Mouse (Mus musculus) embryonic facial prominence, embryonic 10.5 days (tissue): ENCODE measurements at regions not wholly inside any gene's neighbourhood (a gene's known extent, or its start where the extent isn't known, plus 50 kb on each side); places are given as distances from the start of the nearest gene placed in this dataset.

Source experiments
- DNase-seq: peaks from one replicate; pipeline ENCODE4 v3.0.0-alpha.2; 2017; ENCODE audit warnings: low spot score
- H3K27ac ChIP-seq: fragments of 300-500 bp; sonication (generic); replicated peaks from 2 replicates; pipeline ENCODE4 v1.5.1; 2016; ENCODE audit warnings: mild to moderate bottlenecking
- H3K27me3 ChIP-seq: fragments of 300-500 bp; sonication (generic); replicated peaks from 2 replicates; pipeline ENCODE4 v1.6.1; 2016; ENCODE audit warnings: low read depth, mild to moderate bottlenecking; ENCODE audit not compliant: poor library complexity, severe bottlenecking
- H3K36me3 ChIP-seq: fragments of 300-500 bp; sonication (generic); replicated peaks from 2 replicates; pipeline ENCODE4 v1.6.1; 2016; ENCODE audit warnings: mild to moderate bottlenecking, moderate library complexity
- H3K4me1 ChIP-seq: fragments of 300-500 bp; sonication (generic); 2 replicates; pipeline ENCODE4 v1.6.1; 2016
- H3K4me3 ChIP-seq: fragments of 300-500 bp; sonication (generic); 2 replicates; pipeline ENCODE4 v1.5.1; 2016; ENCODE audit warnings: mild to moderate bottlenecking, moderate library complexity
- H3K9me3 ChIP-seq: fragments of 300-500 bp; sonication (generic); 2 replicates; pipeline ENCODE4 v1.6.1; 2016; ENCODE audit warnings: mild to moderate bottlenecking
- WGBS: fragments of 180-500 bp; shearing (Covaris S2); methylation state at CpG from one replicate; pipeline ENCODE4 v1.1.7; 2016; 5-methylcytosine and 5-hydroxymethylcytosine counted together

- 80% methylated on average over 6 of the region's 6 CpGs for WGBS
- Histone ChIP-seq H3K27me3 (no peaks in the 10 kb centered on the region), H3K36me3 (no peaks in the 10 kb centered on the region), H3K4me1 (no peaks in the 10 kb centered on the region), H3K27ac (no peak overlapping the region), H3K9me3 (no peaks in the 10 kb centered on the region), H3K4me3 (no peak overlapping the region)
- DNase-seq, result no peak
These were observed 77.8 kb upstream of the Sestd1 start for GRCm38 (mm10) chr2:77358176-77358575.

- no peaks in the 10 kb centered on the region for H3K27me3 ChIP-seq
- no peak for DNase-seq
- whole genome bisulfite sequencing, result 77% methylated on average over 10 of the region's 10 CpGs
These were observed 76.4 kb upstream of the Sestd1 start for GRCm38 (mm10) chr2:77356798-77357197.

GRCm38 (mm10) chr2:77351987-77352628, 71.7 kb upstream of the Sestd1 start:
- 89% methylated on average over 8 of the region's 8 CpGs for WGBS
- H3K4me1 ChIP-seq, result no peaks in the 10 kb centered on the region

More at GRCm38 (mm10) chr2:77356798-77357197, 76.4 kb upstream of the Sestd1 start:
- Histone ChIP-seq H3K36me3 (no peaks in the 10 kb centered on the region), H3K4me3 (no peak overlapping the region), H3K27ac (no peak overlapping the region), H3K9me3 (no peaks in the 10 kb centered on the region), H3K4me1 (no peaks in the 10 kb centered on the region)

GRCm38 (mm10) chr2:77347027-77347426, 66.6 kb upstream of the Sestd1 start:
- Histone ChIP-seq H3K36me3 (no peaks in the 10 kb centered on the region), H3K27me3 (no peaks in the 10 kb centered on the region), H3K9me3 (no peaks in the 10 kb centered on the region), H3K4me3 (no peak overlapping the region), H3K27ac (no peak overlapping the region), H3K4me1 (no peaks in the 10 kb centered on the region)
- 91% methylated on average over 5 of the region's 5 CpGs for WGBS
- DNase-seq, result no peak

More at GRCm38 (mm10) chr2:77351987-77352628, 71.7 kb upstream of the Sestd1 start:
- Histone ChIP-seq H3K27ac (no peak overlapping the region), H3K9me3 (no peaks in the 10 kb centered on the region), H3K4me3 (no peak overlapping the region), H3K36me3 (no peaks in the 10 kb centered on the region), H3K27me3 (no peaks in the 10 kb centered on the region)
- DNase-seq, result no peak

- Histone ChIP-seq H3K27me3 (no peaks in the 10 kb centered on the region), H3K4me3 (no peak overlapping the region), H3K9me3 (no peaks in the 10 kb centered on the region), H3K36me3 (no peaks in the 10 kb centered on the region), H3K4me1 (no peaks in the 10 kb centered on the region), H3K27ac (no peak overlapping the region)
- no peak for DNase-seq
- WGBS, result 91% methylated on average over 16 of the region's 16 CpGs
These were observed 63.5 kb upstream of the Sestd1 start for GRCm38 (mm10) chr2:77343736-77344440.

- no peaks in the 10 kb centered on the region for H3K4me1 ChIP-seq
- no peak overlapping the region for H3K27ac ChIP-seq
- no peaks in the 10 kb centered on the region for H3K36me3 ChIP-seq
- 59% methylated on average over 2 of the region's 2 CpGs for WGBS
- H3K27me3 ChIP-seq, result no peaks in the 10 kb centered on the region
- no peaks in the 10 kb centered on the region for H3K9me3 ChIP-seq
- no peak overlapping the region for H3K4me3 ChIP-seq
- no peak for DNase-seq
These were observed 62.0 kb upstream of the Sestd1 start for GRCm38 (mm10) chr2:77342416-77342815.

- no peaks in the 10 kb centered on the region for H3K36me3 ChIP-seq
These were observed 61.4 kb upstream of the Sestd1 start for GRCm38 (mm10) chr2:77341575-77342332.

GRCm38 (mm10) chr2:77340076-77340475, 59.7 kb upstream of the Sestd1 start:
- no peak for DNase-seq
- 87% methylated on average over 6 of the region's 6 CpGs for WGBS
- no peaks in the 10 kb centered on the region for H3K9me3 ChIP-seq
- no peaks in the 10 kb centered on the region for H3K27me3 ChIP-seq
- no peak overlapping the region for H3K27ac ChIP-seq
- H3K4me1 ChIP-seq, result no peaks in the 10 kb centered on the region
- no peaks in the 10 kb centered on the region for H3K36me3 ChIP-seq
- H3K4me3 ChIP-seq, result no peak overlapping the region

More at GRCm38 (mm10) chr2:77341575-77342332, 61.4 kb upstream of the Sestd1 start:
- Histone ChIP-seq H3K27ac (no peak overlapping the region), H3K9me3 (no peaks in the 10 kb centered on the region), H3K4me1 (no peaks in the 10 kb centered on the region), H3K27me3 (no peaks in the 10 kb centered on the region), H3K4me3 (no peak overlapping the region)
- DNase-seq, result peak; percentile 90
- WGBS, result 48% methylated on average over 12 of the region's 12 CpGs

- DNase-seq, result no peak
- no peak overlapping the region for H3K27ac ChIP-seq
- no peaks in the 10 kb centered on the region for H3K9me3 ChIP-seq
- H3K36me3 ChIP-seq, result no peaks in the 10 kb centered on the region
- no peaks in the 10 kb centered on the region for H3K4me1 ChIP-seq
- no peaks in the 10 kb centered on the region for H3K27me3 ChIP-seq
- WGBS, result 75% methylated on average over 3 of the region's 3 CpGs
- H3K4me3 ChIP-seq, result no peak overlapping the region
These were observed 57.5 kb upstream of the Sestd1 start for GRCm38 (mm10) chr2:77337786-77338406.

- Histone ChIP-seq H3K4me1 (no peaks in the 10 kb centered on the region), H3K27me3 (no peaks in the 10 kb centered on the region), H3K4me3 (no peak overlapping the region), H3K9me3 (no peaks in the 10 kb centered on the region), H3K36me3 (no peaks in the 10 kb centered on the region), H3K27ac (no peak overlapping the region)
- WGBS, result 77% methylated on average over 3 of the region's 3 CpGs
- DNase-seq, result no peak
These were observed 56.9 kb upstream of the Sestd1 start for GRCm38 (mm10) chr2:77337318-77337717.

GRCm38 (mm10) chr2:77336810-77337209, 56.4 kb upstream of the Sestd1 start:
- WGBS, result 83% methylated on average over 3 of the region's 3 CpGs
- Histone ChIP-seq H3K4me3 (no peak overlapping the region), H3K9me3 (no peaks in the 10 kb centered on the region), H3K4me1 (no peaks in the 10 kb centered on the region), H3K36me3 (no peaks in the 10 kb centered on the region), H3K27ac (no peak overlapping the region), H3K27me3 (no peaks in the 10 kb centered on the region)
- DNase-seq, result no peak

- Histone ChIP-seq H3K4me3 (no peak overlapping the region), H3K4me1 (no peaks in the 10 kb centered on the region), H3K27ac (no peak overlapping the region), H3K27me3 (no peaks in the 10 kb centered on the region), H3K36me3 (no peaks in the 10 kb centered on the region), H3K9me3 (no peaks in the 10 kb centered on the region)
- no peak for DNase-seq
- 74% methylated on average over 9 of the region's 9 CpGs for WGBS
These were observed 54.3 kb upstream of the Sestd1 start for GRCm38 (mm10) chr2:77334706-77335105.
